Mouse (Mus musculus) ovary, postnatal 10 days (tissue): ENCODE data around the gene Tmem265.
A peak's percentile ranks its signal among the peaks of the same experiment; 100 is the strongest.

Experiments used
- DNase-seq: peaks from one replicate; pipeline ENCODE4 v3.0.0; 2022; ENCODE audit warnings: low spot score

The Tmem265 gene

DNA sequence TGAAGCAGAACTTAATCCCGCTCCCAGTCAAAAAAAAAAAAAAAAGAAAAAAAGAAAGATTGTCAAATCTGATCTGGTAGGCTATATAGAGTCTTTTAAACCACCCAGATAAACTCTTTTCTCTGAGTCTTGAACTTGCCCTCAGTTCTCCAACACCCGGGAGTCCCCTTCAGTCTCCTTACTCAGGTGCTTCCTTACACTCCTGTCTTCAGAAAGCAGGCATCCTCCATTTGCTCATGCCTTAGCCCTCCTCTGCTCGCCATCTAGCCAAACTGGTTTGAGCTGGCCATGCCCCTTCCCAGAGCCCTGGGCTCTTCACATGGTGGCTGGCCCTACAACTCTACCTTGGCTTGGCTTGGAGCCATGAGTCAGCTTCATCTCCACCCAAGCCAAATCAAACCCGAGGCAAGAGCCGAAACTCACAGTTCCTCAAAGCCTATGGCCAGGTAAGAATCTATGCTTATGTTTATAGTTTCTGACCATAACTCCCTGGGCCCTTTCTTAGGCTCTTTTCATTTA, at the start of gene Tmem265:
Gene Tmem265 (plus strand): TSS at position 51 of the 519 bp plus-strand sequence.
- no peak for DNase-seq

- peak; percentile 88 for DNase-seq
Measured at GRCm38 (mm10) chr7:127511808-127512230, 49.4 kb upstream of the Tmem265 start, which contains the start of gene Srcap. Srcap (plus strand) TSS chr7:127511983.

DNA sequence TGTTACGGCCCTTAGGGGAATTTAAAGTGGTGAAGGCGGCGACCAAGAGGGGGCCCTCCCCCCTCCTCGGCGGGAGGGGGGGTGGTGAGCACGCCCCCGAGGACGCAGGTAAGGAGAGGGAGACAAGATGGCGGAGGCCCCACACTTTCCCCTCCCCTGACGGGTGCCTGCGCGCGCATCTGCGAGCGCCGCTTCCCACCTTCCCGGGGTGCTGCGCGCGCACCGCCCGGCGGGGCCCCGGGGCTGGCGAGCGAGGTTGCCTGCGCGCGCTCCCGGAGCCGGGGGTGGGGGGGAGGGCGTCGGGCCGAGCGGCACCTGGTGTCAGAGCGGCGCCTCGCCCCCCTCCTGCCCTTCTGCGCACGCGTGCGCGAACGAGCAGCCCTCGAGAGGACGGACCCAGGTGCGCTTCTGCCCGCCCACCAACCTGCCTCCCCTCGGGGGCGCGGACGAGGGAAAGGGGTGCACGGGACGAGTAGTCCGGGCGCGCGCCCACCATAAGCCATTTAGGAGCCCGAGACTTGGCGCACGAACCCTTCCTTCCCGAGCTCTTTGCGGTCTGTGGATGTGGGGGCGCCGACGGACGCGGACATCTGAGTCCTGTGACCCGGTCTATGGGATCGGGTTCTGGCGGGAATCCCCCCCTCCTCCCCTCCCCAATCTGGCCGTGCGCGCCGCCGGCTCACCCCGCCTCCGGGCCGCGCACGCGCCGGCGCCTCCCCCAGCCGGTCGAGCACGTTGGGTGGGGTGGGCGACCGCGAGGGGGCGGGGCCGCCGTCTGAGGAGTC, 48.8 kb upstream of the Tmem265 start:
- DNase-seq, result peak; percentile 62

DNA sequence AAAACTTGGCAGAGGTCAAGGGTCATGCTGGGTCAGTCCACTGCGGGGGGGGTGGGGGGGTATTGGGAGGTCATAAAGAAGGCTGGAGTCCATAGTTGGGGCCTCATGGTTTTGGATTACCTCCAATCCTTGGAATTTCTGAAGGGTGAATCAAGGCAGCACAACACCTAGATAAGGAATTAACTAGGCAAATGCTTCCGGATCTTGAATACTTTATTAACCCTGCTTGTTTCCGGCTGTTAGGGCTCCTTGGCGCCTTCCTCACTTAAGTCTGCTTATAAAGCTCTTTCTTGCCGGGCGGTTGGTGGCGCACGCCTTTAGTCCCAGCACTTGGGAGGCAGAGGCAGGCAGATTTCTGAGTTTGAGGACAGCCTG, 48.2 kb upstream of the Tmem265 start:
- peak; percentile 10 for DNase-seq

DNA sequence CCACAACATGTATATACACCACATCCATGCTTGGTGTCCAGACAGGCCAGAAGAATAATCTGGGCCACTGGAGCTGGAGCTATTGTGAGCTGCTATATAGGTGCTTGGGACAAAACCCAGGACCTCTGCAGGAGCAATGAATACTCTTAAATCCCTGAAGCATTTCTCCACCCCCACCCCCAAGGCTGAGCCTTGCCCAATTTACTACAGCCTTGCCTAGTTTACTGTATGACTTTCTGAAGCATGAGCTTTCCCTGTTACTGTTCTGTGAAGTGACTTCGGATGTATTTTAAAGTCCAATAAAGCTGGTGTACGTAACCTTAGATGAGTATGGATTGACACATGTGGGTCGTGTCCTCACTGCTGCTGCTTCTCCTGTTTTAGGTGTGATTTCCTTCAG, 47.4 kb upstream of the Tmem265 start:
- DNase-seq, result no peak

DNA sequence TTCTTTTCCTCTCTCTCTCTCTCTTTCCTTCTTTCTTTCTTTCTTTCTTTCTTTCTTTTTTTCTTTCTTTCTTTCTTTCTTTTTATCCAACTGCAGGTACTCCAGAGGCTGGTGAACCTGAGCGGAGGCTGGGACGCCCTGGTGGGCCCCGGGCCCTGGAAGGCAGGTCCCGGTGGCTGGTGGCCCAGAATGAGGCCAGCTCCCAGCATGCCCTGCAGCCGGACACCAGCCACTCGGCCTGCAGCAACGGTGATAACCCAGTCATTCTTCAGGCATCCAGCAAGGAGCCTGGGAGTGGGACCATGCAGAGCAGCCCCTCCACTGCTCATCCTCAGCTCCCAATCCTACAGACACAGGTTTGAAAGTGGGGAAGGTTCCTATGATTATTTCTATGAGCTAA, 45.3 kb upstream of the Tmem265 start:
- DNase-seq, result no peak

- no peak for DNase-seq
Measured at GRCm38 (mm10) chr7:127516344-127516743, 44.8 kb upstream of the Tmem265 start.

DNA sequence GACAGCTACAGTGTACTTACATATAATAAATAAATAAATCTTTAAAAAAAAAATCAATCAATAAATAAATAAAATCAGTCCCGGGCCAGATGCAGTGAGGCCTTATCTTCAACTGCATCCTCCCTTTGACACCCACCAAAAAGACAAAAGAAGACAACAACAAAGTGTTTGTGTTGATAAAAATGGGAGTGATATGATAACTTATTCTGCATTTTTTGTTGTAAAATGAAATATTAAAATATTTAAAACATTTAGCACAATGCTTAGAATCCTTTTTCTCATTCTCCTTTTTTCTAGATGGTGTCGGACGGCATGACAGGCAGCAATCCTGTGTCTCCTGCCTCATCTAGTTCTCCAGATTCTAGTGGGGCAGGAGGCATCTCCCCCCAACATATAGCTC, 41.9 kb upstream of the Tmem265 start, which contains the start of gene Gm42715:
Gene Gm42715 (plus strand): TSS at position 301 of the 400 bp plus-strand sequence.
- DNase-seq, result no peak

DNA sequence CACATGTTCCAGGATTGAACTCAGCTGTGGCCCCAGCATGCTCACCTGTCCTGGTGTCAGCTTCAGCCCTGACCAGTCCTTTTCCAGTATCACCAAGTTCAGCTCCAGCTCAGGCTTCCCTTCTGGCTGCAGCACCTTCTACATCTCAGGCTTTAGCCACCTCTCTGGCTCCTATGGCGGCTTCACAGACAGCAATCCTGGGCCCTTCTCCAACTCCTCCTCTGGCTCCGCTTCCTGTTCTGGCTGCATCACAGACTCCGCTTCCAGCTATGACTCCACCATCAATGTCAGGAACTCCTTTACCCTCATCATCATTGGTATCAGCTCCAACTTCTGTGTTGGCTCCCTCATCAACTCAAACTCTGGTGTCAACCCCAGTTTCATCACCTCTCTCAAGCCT, 19.5 kb upstream of the Tmem265 start:
- DNase-seq, result no peak

DNA sequence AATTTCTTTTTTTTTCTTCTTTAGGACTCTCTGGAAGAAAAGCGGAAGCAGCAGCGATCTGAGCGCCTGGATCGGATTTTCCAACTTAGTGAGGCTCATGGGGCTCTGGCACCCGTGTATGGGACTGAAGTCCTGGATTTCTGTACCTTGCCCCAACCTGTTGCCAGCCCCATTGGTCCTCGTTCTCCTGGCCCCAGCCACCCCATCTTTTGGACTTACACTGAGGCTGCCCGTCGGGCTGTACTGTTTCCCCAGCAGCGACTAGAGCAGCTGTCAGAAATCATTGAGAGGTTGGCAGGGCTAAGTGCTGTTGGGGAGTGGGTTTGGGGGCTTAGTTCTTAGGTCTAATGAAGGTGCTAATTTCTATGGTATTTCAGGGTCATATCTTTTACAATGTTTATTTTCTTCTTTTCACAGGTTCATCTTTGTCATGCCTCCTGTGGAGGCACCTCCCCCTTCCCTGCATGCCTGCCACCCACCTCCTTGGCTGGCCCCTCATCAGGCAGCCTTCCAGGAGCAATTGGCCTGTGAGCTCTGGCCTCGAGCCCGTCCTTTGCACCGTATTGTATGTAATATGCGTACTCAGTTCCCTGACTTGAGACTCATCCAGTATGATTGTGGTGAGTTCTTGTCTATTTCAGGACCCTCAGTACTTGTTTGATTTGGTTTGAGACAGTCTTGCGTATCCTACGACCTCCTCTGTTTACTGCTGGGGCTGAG, 11.9 kb upstream of the Tmem265 start:
- DNase-seq, result no peak

GRCm38 (mm10) chr7:127551558-127551957, 9.6 kb upstream of the Tmem265 start:
- DNase-seq, result no peak

DNA sequence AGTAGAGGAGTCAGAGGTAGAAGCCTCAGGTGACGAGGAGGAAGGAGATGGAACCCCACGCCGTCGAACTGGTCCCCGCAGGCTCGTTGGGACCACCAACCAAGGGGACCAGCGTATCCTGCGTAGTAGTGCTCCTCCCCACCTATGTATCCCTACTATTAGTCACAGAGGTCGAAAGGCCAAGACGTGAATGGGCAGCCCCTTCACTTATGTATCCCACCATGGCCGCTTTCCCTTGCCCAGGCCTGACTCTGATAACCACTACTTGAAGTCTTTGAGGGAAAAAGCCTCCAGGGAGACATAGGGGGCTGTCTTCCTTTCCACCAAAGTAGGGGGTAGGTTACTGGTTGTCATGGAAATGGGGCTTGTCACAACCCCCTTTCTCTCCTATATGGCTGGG, 610 bp upstream of the Tmem265 start:
- no peak for DNase-seq

DNA sequence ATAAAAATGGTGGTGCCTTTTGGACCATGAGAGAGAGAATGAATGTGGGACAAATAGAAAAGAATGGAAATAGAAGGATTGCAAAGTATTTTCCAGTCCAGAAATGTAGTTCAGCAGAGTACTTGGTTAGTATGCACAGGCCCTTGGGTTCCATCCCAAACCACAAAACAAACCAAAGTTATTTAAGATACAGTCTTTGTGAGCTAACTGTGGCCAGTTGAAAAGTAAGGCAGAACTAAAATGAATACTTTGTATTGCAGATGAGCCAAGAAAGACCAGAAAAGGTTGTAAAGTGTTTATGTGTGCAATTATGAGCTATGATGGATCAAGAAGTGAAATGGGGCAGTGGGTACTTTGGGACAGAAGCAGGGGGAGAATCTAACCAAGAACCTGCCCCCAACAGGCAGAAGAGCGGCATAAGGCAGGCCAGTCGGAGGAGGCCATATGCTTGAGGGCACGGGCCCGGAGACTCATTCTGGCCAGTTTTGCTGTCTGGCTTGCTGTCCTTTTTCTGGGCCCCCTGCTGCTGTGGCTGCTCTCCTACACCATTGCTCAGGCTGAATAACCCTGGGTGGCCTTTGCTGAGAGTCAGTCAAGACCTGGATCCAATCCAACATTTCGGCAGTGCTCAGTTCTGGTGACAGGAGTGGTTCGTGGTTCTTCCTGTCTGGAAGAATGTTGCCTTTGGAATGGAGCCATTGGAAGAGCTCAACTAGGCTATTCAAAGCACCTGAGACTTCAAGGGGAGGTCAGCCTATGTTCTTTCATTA, 3.4 kb downstream of the Tmem265 start:
- DNase-seq, result no peak

DNA sequence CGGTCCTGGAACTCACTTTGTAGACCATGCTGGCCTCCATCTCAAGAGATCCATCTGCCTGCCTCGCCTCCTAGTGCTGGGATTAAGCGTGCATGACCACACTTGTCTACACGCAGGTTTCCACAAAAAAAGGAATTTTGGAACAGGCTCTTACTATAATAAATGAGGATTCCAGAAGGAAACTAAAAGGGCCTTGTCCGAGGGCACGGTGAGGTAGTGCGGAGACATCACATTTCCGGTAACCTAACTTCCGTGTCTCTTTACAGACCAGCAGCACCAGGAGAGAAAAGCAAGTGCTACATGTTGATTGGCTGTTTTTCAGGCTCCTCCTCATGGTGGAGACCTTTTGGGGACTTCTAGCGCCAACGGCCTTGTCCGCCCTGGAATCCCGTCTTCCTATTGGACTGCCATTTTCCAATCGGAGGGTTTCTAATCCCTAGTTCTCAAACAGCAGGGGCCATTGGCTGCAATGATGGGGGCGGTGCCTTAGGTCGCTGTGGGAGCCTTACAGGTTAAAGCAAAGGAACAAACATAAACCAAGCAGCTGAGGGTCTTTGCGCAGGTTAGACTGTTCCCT, 11.8 kb downstream of the Tmem265 start, which contains the start of gene Phkg2:
Gene Phkg2 (plus strand): TSS at position 446 of the 577 bp plus-strand sequence.
- DNase-seq, result peak; percentile 63

- no peak for DNase-seq
Measured at GRCm38 (mm10) chr7:127573503-127574008, 12.4 kb downstream of the Tmem265 start.

DNA sequence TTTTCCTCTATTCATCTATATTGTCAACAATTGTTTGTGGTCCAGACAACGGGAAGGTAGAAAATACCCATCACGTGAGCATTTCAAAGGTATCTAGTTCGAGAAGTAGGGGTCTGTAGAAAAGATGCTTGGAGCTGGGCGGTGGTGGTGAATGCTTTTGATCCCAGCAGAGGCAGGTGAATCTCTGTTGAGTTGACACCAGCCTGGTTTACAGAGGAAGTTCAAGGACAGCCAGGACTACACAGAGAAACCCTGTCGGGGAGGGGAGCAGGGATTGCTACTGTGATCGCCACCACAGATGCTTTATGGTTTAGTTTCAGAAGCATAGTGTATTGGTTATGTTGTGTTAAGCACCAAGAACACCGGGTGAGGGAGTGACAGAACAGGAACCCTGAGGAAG, 12.9 kb downstream of the Tmem265 start:
- DNase-seq, result no peak

DNA sequence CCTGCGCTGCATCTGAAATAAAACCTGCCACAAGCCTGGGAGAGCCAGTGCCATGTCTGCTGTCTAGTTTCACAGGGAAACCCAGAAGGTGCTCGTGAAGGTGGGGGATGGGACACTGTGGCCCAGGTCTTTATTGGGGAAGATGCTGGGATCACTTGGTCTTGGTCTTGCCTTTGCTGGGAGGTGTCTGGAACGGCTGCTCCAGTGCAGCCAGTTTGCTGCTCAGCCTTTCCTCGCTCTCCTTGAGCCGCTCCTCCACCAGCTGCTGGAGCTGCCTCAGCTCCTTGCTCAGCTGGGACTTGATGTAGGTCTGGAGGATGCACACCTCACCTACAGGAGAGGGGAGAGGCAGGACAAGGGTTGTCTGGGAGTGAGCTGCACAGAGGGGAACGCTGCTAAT, 22.1 kb downstream of the Tmem265 start:
- DNase-seq, result no peak

DNA sequence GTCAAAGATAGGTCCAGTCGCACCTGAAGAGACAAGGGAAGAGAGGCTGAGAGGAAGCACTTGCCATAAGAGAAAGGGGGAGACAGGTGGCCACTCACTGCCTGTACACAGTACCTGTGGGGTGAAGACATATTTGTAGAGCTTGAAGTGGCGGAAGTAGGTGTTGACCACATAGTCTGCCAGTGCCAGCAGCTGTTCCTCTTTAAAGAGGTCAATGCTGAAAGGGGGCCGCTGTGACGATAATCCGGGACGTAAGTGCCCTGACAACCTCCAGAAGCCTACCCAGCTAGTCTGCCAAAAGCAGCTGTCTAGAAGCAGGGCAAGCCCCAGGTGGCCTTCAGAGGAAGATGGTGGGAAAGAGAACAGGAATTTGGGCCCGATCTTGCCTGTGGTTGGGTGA, 23.8 kb downstream of the Tmem265 start:
- no peak for DNase-seq

GRCm38 (mm10) chr7:127586149-127586548, 25.0 kb downstream of the Tmem265 start:
- no peak for DNase-seq

- no peak for DNase-seq
Measured at GRCm38 (mm10) chr7:127587196-127587595, 26.0 kb downstream of the Tmem265 start.

- peak; percentile 85 for DNase-seq
Measured at GRCm38 (mm10) chr7:127588011-127588871, 27.1 kb downstream of the Tmem265 start, which contains the start of the genes Ccdc189 and Rnf40. Ccdc189 (minus strand) TSS chr7:127588595. Rnf40 (plus strand) TSS chr7:127588767.
